Mouse (Mus musculus) MEL (cell line): ENCODE measurements around the gene Prmt1. TPM values are rescaled to one million over a fixed set of nuclear protein-coding genes. Genes with fewer than 3 reads are reported as not detected.

ENCODE experiments used
- DNase-seq: peaks from one replicate; pipeline ENCODE4 v3.0.0; 2011; ENCODE audit warnings: low read depth, low spot score
- H3K27ac ChIP-seq: 2 replicates; pipeline ENCODE4 v1.5.1; 2012; ENCODE audit warnings: low read depth, mild to moderate bottlenecking, control low read depth, low read length, moderate library complexity; ENCODE audit not compliant: control insufficient read depth
- H3K27me3 ChIP-seq, 2 experiments: fragments of 150-350 bp in 1 of 2; sonication (generic) in 1 of 2; 2 replicates each; pipeline ENCODE4 v1.6.1; 2012; ENCODE audit warnings: low read length in 2 of 2, mild to moderate bottlenecking in 2 of 2, improper control_type of control experiment in 1 of 2, moderate library complexity in 1 of 2; ENCODE audit not compliant: insufficient read depth in 2 of 2, control insufficient read depth in 1 of 2
- H3K36me3 ChIP-seq, 2 experiments: 2 replicates each; pipeline ENCODE4 v1.6.1; 2012 to 2014; ENCODE audit warnings: low read length in 2 of 2, improper control_type of control experiment in 1 of 2, inconsistent platforms in 1 of 2, mild to moderate bottlenecking in 1 of 2; ENCODE audit not compliant: insufficient read depth in 2 of 2, control insufficient read depth in 1 of 2
- H3K4me1 ChIP-seq, 2 experiments: fragments of 150-350 bp in 1 of 2; sonication (generic) in 1 of 2; 2 replicates each; pipeline ENCODE4 v1.6.1; 2012; ENCODE audit warnings: low read length in 2 of 2, improper control_type of control experiment in 1 of 2, mild to moderate bottlenecking in 1 of 2; ENCODE audit not compliant: insufficient read depth in 2 of 2, control insufficient read depth in 1 of 2
- H3K4me3 ChIP-seq, 2 experiments: fragments of 150-350 bp in 1 of 2; sonication (generic) in 1 of 2; 2 replicates each; pipeline ENCODE4 v1.5.1; 2012; ENCODE audit warnings: low read depth in 2 of 2, low read length in 2 of 2, mild to moderate bottlenecking in 2 of 2, moderate library complexity in 2 of 2, control low read depth in 1 of 2, improper control_type of control experiment in 1 of 2; ENCODE audit not compliant: control insufficient read depth in 1 of 2, insufficient read depth in 1 of 2
- H3K79me2 ChIP-seq: 2 replicates; pipeline ENCODE4 v1.6.1; 2012; ENCODE audit warnings: mild to moderate bottlenecking, low read length, moderate library complexity; ENCODE audit not compliant: control insufficient read depth, poor library complexity, insufficient read depth
- H3K9ac ChIP-seq: 2 replicates; pipeline ENCODE4 v1.6.1; 2012; ENCODE audit warnings: low read depth, mild to moderate bottlenecking, control low read depth, low read length, moderate library complexity; ENCODE audit not compliant: control insufficient read depth, poor library complexity, severe bottlenecking
- H3K9me3 ChIP-seq: fragments of 150-350 bp; sonication (generic); replicated peaks from 2 replicates; pipeline ENCODE4 v1.6.1; 2012; ENCODE audit warnings: mild to moderate bottlenecking, low read length, improper control_type of control experiment, moderate library complexity; ENCODE audit not compliant: insufficient read depth
- CHD1 ChIP-seq: IDR thresholded peaks from 2 replicates; pipeline ENCODE4 v1.6.1; 2012; ENCODE audit warnings: low read depth, mild to moderate bottlenecking, inconsistent platforms, low read length, improper control_type of control experiment
- CTCF ChIP-seq, 3 experiments: IDR thresholded peaks in 2 of 3; conservative IDR thresholded peaks in 1 of 3; 2 replicates each; pipeline ENCODE4 v1.5.1; 2011 to 2012; ENCODE audit warnings: low read length in 3 of 3, low read depth in 2 of 3, mild to moderate bottlenecking in 2 of 3, improper control_type of control experiment in 1 of 3, inconsistent platforms in 1 of 3, mixed read lengths in 1 of 3, moderate library complexity in 1 of 3; ENCODE audit not compliant: control insufficient read depth in 1 of 3, insufficient read depth in 1 of 3, poor library complexity in 1 of 3, severe bottlenecking in 1 of 3
- E2F4 ChIP-seq: IDR thresholded peaks from 2 replicates; pipeline ENCODE4 v1.6.1; 2011; ENCODE audit warnings: low read depth, low read length, improper control_type of control experiment, borderline replicate concordance
- ETS1 ChIP-seq: IDR thresholded peaks from 2 replicates; pipeline ENCODE4 v1.6.1; 2012; ENCODE audit warnings: low read depth, mild to moderate bottlenecking, inconsistent platforms, low read length, improper control_type of control experiment, moderate library complexity
- GATA1 ChIP-seq: IDR thresholded peaks from 2 replicates; pipeline ENCODE4 v1.6.1; 2011; ENCODE audit warnings: low read depth, low read length, improper control_type of control experiment
- JUND ChIP-seq: IDR thresholded peaks from 2 replicates; pipeline ENCODE4 v1.6.1; 2011; ENCODE audit warnings: low read depth, mild to moderate bottlenecking, improper control_type of control experiment, low read length
- MAX ChIP-seq: IDR thresholded peaks from 2 replicates; pipeline ENCODE4 v1.6.1; 2011; ENCODE audit warnings: low read length, improper control_type of control experiment
- MAZ ChIP-seq: IDR thresholded peaks from 2 replicates; pipeline ENCODE4 v1.6.1; 2012; ENCODE audit warnings: low read depth, mild to moderate bottlenecking, inconsistent platforms, low read length, improper control_type of control experiment
- MXI1 ChIP-seq: IDR thresholded peaks from 2 replicates; pipeline ENCODE4 v1.6.1; 2011; ENCODE audit warnings: mild to moderate bottlenecking, low read depth, low read length, improper control_type of control experiment
- NELFE ChIP-seq: IDR thresholded peaks from 2 replicates; pipeline ENCODE4 v1.6.1; 2011; ENCODE audit warnings: low read depth, low read length, improper control_type of control experiment
- POLR2A ChIP-seq, 2 experiments: IDR thresholded peaks; 2 replicates each; pipeline ENCODE4 v1.6.1; 2011 to 2012; ENCODE audit warnings: low read length in 2 of 2, mild to moderate bottlenecking in 2 of 2, control low read depth in 1 of 2, improper control_type of control experiment in 1 of 2, low read depth in 1 of 2, moderate library complexity in 1 of 2; ENCODE audit not compliant: control insufficient read depth in 1 of 2, insufficient read depth in 1 of 2, poor library complexity in 1 of 2
- POLR2AphosphoS2 ChIP-seq: IDR thresholded peaks from 2 replicates; pipeline ENCODE4 v1.6.1; 2011; ENCODE audit warnings: low read length, improper control_type of control experiment
- SIN3A ChIP-seq: IDR thresholded peaks from 2 replicates; pipeline ENCODE4 v1.6.1; 2012; ENCODE audit warnings: low read length, improper control_type of control experiment, inconsistent platforms
- SMC3 ChIP-seq: IDR thresholded peaks from 2 replicates; pipeline ENCODE4 v1.6.1; 2011; ENCODE audit warnings: low read depth, low read length, improper control_type of control experiment
- TAL1 ChIP-seq: IDR thresholded peaks from 2 replicates; pipeline ENCODE4 v1.6.1; 2012; ENCODE audit warnings: mild to moderate bottlenecking, inconsistent platforms, low read length, moderate library complexity, mixed read lengths
- TCF12 ChIP-seq: IDR thresholded peaks from 2 replicates; pipeline ENCODE4 v1.6.1; 2014; ENCODE audit warnings: low read depth, mild to moderate bottlenecking, inconsistent platforms, low read length, improper control_type of control experiment, moderate library complexity
- UBTF ChIP-seq: IDR thresholded peaks from 2 replicates; pipeline ENCODE4 v1.6.1; 2012; ENCODE audit warnings: low read depth, mild to moderate bottlenecking, inconsistent platforms, low read length, improper control_type of control experiment, moderate library complexity, borderline replicate concordance; ENCODE audit not compliant: insufficient read depth
- USF2 ChIP-seq, 2 experiments: IDR thresholded peaks; 2 replicates each; pipeline ENCODE4 v1.6.1; 2011 to 2012; ENCODE audit warnings: improper control_type of control experiment in 2 of 2, low read length in 2 of 2, borderline replicate concordance in 1 of 2, inconsistent platforms in 1 of 2, low read depth in 1 of 2, mild to moderate bottlenecking in 1 of 2; ENCODE audit not compliant: insufficient read depth in 1 of 2
- ZKSCAN1 ChIP-seq: IDR thresholded peaks from 2 replicates; pipeline ENCODE4 v1.6.1; 2012; ENCODE audit warnings: low read depth, mild to moderate bottlenecking, inconsistent platforms, low read length, improper control_type of control experiment, moderate library complexity
- ZMIZ1 ChIP-seq: IDR thresholded peaks from 2 replicates; pipeline ENCODE4 v1.6.1; 2012; ENCODE audit warnings: low read depth, mild to moderate bottlenecking, inconsistent platforms, low read length, improper control_type of control experiment, moderate library complexity
- polyA plus RNA-seq, 2 experiments: library from polyadenylated mRNA; stranded (reverse) in 1 of 2; unstranded in 1 of 2; fragments of >175 nt in 1 of 2; fragments of >200 nt in 1 of 2; gene quantifications; 2 replicates each; pipeline versions ENCODE4 v1.2.1 to v1.2.4; 2012; ENCODE audit warnings: low replicate concordance in 2 of 2, low read depth in 1 of 2; ENCODE audit not compliant: insufficient read length in 2 of 2, insufficient read depth in 1 of 2, missing spikeins in 1 of 2
- total RNA-seq: library from RNA; depleted of rRNA; stranded (reverse); fragments of 300-350 nt; gene quantifications from 2 replicates; pipeline ENCODE4 v1.2.3, GENCODE M21; 2012

Prmt1 gene
- total and polyA plus RNA-seq, 3 experiments: 254 to 715 (median 317) TPM

DNA sequence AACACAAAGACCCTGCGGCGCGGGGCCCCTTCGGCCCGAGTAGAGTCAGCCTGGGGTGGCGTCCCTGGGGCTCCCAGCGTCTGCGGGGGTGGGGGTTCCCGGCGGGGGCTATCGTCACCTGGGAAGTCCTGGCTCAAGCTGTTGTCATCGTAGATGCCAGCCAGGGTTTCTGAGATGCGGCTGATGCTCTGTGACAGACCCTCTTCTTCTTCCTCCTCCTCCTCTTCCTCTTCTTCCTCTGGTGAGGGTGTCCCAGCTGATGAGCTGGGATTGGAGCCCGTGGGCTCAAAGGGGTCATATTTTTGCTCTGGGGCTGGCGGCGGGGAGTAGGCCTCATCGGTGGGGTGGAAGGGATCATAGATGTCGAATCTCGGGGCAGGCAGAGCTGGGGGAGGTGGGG, 22.0 kb upstream of the Prmt1 start:
- H3K79me2 ChIP-seq: no peaks in the 10 kb centered on the region; the same call in 1 of the 2 replicates
- no peaks in the 10 kb centered on the region for H3K27me3 ChIP-seq
- H3K9ac ChIP-seq: no peak overlapping the region
- no peak overlapping the region for H3K27ac ChIP-seq
- H3K9me3 ChIP-seq: no peaks in the 10 kb centered on the region
- H3K36me3 ChIP-seq: peaks cover 0 to 4% of the 10 kb centered on the region in 2 experiments; a peak in 3 of 4 replicates
- no peak for DNase-seq
- TF ChIP-seq SMC3: no peak
- TF ChIP-seq JUND: no peak
- TF ChIP-seq NELFE: no peak
- no peak for TF ChIP-seq E2F4
- TF ChIP-seq SIN3A: no peak
- TF ChIP-seq POLR2A (IDR thresholded peaks at IDR 0.05; ENCODE audit: control insufficient read depth in 1 of 2, insufficient read depth in 1 of 2, low read depth in 1 of 2, low read length in 2 of 2, poor library complexity in 1 of 2): no peak
- no peak for TF ChIP-seq CTCF (IDR thresholded peaks at IDR 0.05 in 2 of 3, conservative IDR thresholded peaks at IDR 0.05 in 1 of 3; ENCODE audit: control insufficient read depth in 1 of 3, insufficient read depth in 1 of 3, low read depth in 2 of 3, low read length in 3 of 3, poor library complexity in 1 of 3, severe bottlenecking in 1 of 3)
- no peak for TF ChIP-seq MXI1
- no peak for TF ChIP-seq ZKSCAN1
- no peak for TF ChIP-seq MAX
- no peak for TF ChIP-seq TCF12
- no peak for TF ChIP-seq USF2 (IDR thresholded peaks at IDR 0.05; ENCODE audit: borderline replicate concordance in 1 of 2, insufficient read depth in 1 of 2, low read depth in 1 of 2, low read length in 2 of 2)
- TF ChIP-seq UBTF: no peak
- no peak overlapping the region for H3K4me3 ChIP-seq
- H3K4me1 ChIP-seq: peaks cover 0 to 3% of the 10 kb centered on the region in 2 experiments; a peak in 1 of 4 replicates

DNA sequence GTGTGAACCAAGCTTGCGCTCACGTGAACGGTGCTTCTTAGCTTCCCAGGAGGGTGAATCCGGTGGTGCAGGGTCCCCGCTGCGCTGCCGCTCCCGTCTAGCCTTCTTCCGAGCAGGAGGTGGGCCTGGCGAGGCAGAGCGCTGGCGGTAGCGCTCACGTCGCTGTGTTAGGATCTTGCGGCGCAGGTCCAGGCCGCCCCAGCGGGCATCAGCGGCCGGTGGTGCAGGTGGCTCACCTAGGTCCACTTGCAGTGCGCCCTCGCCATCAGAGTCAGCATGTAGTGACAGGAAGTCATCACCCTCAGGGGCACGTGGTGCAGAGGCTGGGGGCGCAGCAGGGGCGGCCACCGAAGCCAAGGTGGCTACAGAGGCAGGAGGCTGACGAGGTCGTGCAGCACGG, 21.5 kb upstream of the Prmt1 start:
- Histone ChIP-seq H3K27me3 (no peaks in the 10 kb centered on the region), H3K9ac (no peak overlapping the region), H3K4me1 (peaks cover 0 to 1% of the 10 kb centered on the region in 2 experiments; a peak in 1 of 4 replicates), H3K36me3 (peaks cover 0 to 4% of the 10 kb centered on the region in 2 experiments; a peak in 2 of 4 replicates), H3K27ac (no peak overlapping the region), H3K79me2 (no peaks in the 10 kb centered on the region), H3K9me3 (no peaks in the 10 kb centered on the region), H3K4me3 (no peak overlapping the region)
- no peak for DNase-seq
- TF ChIP-seq CHD1 (no peak), MAX (no peak), CTCF (IDR thresholded peaks at IDR 0.05 in 2 of 3, conservative IDR thresholded peaks at IDR 0.05 in 1 of 3; ENCODE audit: control insufficient read depth in 1 of 3, insufficient read depth in 1 of 3, low read depth in 2 of 3, low read length in 3 of 3, poor library complexity in 1 of 3, severe bottlenecking in 1 of 3) (no peak), GATA1 (no peak), ZMIZ1 (no peak), MAZ (no peak), ETS1 (no peak), SIN3A (no peak), TAL1 (no peak), JUND (no peak), POLR2AphosphoS2 (no peak)
